Mouse (Mus musculus): ENCODE results near the gene Tnnt1.

DNA sequence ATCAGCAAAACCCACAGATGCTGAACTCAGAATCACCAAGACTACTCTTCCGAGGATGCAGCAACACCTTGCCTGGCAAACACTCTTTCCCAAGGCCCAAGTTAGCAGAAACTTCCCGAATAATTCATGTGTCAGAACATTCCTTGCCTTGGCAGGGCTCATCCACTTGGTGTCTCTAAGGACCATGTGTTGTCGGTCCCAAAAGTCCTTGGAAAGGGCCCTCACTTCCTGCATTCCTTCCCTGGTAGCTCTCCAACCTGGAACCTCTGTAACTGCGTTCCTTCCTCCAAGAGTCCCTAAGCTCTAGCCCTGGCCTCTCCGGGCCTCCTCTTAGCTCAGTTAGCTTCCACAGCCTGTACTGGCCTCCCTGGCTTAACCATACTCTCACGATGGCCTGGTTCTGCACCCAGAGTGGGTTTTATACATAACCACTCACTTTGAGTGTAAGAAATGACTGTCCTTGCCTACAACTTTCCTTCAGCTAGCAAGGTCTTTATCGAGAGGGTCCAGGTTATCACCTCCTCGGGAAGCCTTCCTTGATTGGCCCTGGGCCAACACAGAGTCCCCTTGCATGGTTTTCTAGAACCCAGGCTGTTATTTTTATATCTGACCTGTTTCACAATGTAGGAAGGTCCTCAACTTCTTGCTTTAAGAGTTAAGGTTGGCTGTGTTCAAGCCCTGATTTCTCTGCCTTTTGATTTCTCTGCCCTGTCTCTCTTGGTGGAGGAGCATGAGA, 4.5 kb downstream of the Tnnt1 start:
- TF ChIP-seq CTCF (IDR thresholded peaks at IDR 0.05; ENCODE audit: borderline replicate concordance, insufficient read depth, low read depth, low read length) (no peak), POLR2A (IDR thresholded peaks at IDR 0.05; ENCODE audit: borderline replicate concordance, insufficient read depth, low read length) (no peak)
